Mouse (Mus musculus): ENCODE measurements around the gene Gm5726.
"Not testable (repeated sequence)": the region's sequence is repeated elsewhere in the genome, so short reads cannot be mapped to it uniquely, and the experiment has no call there.

The Gm5726 gene

DNA sequence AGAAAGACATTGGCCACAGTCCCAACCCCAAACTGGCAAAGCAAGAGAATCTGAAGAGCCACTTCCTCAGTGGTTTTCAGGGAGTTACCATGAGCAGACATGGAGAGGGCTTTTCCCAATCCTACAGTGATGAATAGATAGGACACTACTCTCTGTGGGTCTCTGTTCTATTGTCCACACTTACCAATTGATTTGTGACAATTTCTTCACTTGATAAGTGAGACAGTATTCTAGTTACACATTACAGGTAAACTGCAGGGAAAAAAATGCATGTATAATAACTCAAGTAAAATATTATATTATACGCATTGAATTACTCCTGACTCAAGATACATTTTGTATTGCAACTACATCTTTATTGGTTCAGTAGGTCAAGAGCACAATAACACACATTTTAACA is at the start of gene Gm5726:
TSS of gene Gm5726 (minus strand) at position 101 of the 400 bp plus-strand sequence.
- in situ Hi-C loops (cut with MboI, MseI), result not testable (repeated sequence)

DNA sequence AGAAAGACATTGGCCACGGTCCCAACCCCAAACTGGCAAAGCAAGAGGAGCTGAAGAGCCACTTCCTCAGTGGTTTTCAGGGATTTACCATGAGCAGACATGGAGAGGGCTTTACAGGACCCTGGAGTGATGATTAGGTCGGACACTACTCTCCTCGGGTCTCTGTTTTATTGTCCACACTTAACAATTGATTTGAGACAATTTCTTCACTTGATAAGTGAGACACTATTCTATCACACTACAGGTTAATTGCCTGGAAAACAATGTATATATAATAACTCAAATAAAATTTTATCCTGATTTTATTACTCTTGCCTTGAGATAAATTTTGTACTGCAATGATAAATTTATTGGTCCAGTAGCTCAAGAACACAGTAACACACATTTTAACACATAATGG is 30.6 kb upstream of the Gm5726 start, which contains the start of gene Gm4141:
TSS of gene Gm4141 (minus strand) at position 101 of the 400 bp plus-strand sequence.
- in situ Hi-C loops (cut with MboI, MseI), result not testable (repeated sequence)

DNA sequence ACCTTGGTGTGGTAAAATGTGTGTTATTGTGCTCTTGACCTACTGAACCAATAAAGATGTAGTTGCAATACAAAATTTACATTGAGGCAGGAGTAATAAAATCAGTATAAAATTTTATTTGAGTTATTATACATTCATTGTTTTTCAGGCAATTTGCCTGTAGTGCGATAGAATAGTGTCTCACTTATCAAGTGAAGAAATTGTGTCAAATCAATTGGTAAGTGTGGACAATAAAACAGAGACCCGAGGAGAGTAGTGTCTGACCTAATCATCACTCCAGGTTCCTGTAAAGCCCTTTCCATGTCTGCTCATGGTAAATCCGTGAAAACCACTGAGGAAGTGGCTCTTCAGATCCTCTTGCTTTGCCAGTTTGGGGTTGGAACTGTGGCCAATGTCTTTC is 12.0 kb downstream of the Gm5726 start, which contains the start of gene Vmn1r104:
TSS of gene Vmn1r104 (plus strand) at position 301 of the 400 bp plus-strand sequence.
- in situ Hi-C loops (cut with MboI, MseI), result not testable (repeated sequence)

- in situ Hi-C loops (cut with MboI, MseI), result not testable (repeated sequence)
Measured at GRCm38 (mm10) chr7:20510434-20510833, 35.1 kb downstream of the Gm5726 start, which contains the start of gene Vmn1r103. Vmn1r103 (minus strand) TSS chr7:20510534.
